Comparison of ENCODE assay signal across 31 mouse cellular contexts in the genomic region with DNA sequence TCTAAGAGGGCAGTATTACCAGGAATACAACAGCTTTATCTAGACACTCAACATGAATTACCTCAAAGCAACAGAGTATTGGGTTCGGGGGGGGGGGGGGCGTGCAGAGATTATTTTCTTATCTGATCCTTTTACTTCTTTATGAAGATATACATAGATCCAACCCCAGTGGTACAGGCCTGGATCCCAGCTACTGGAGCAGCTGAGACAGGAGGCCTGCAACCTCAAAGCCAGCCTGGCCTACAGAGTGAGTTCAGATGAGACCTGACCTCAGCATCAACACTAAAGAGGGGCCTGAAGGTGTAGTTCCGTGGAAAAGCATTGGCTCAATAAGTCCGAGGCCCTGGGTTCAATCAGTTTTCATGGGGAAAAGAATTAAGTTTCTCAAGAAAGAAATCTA.
"Had no signal": no experiment of that assay in that cellular context is flagged by ENCODE, and none has a peak within 500 bp of the region (broad histone marks: within the 10 kb centered on the region; RNA-seq: fewer than 3 reads in every experiment).

No protein-coding gene starts in this region.

- H3K27ac ChIP-seq: left cerebral cortex, adult 2 months; limb, embryonic 10.5 days; limb, embryonic 12.5 days; limb, embryonic 13.5 days; limb, embryonic 15.5 days; liver, embryonic 12.5 days; liver, embryonic 13.5 days; liver, embryonic 14.5 days; liver, embryonic 15.5 days; lung, embryonic 15.5 days; macrophage; midbrain, embryonic 10.5 days; midbrain, embryonic 12.5 days; midbrain, embryonic 13.5 days; midbrain, embryonic 15.5 days; neural tube, embryonic 12.5 days had no signal

- H3K4me3 ChIP-seq: left cerebral cortex, adult 2 months; limb, embryonic 10.5 days; limb, embryonic 12.5 days; limb, embryonic 13.5 days; limb, embryonic 15.5 days; liver, embryonic 12.5 days; liver, embryonic 13.5 days; liver, embryonic 15.5 days; lung, embryonic 15.5 days; megakaryocyte, embryonic 14.5 days; midbrain, embryonic 10.5 days; midbrain, embryonic 12.5 days; midbrain, embryonic 13.5 days; midbrain, embryonic 15.5 days; myocyte; neural tube, embryonic 12.5 days had no signal

- H3K27me3 ChIP-seq: limb, embryonic 12.5 days; limb, embryonic 13.5 days; limb, embryonic 15.5 days; liver, embryonic 12.5 days; liver, embryonic 13.5 days; liver, embryonic 15.5 days; lung, embryonic 15.5 days; megakaryocyte, embryonic 14.5 days; midbrain, embryonic 12.5 days; midbrain, embryonic 13.5 days; midbrain, embryonic 15.5 days; neural tube, embryonic 12.5 days had no signal

- H3K4me1 ChIP-seq: limb, embryonic 15.5 days; neural tube, embryonic 12.5 days had no signal

- H3K9ac ChIP-seq: limb, embryonic 12.5 days; limb, embryonic 13.5 days; limb, embryonic 15.5 days; liver, embryonic 12.5 days; liver, embryonic 13.5 days; liver, embryonic 14.5 days; liver, embryonic 15.5 days; liver, postnatal 0 days; lung, embryonic 14.5 days; lung, embryonic 15.5 days; midbrain, embryonic 12.5 days; midbrain, embryonic 13.5 days; midbrain, embryonic 15.5 days; neural tube, embryonic 12.5 days had no signal

- H3K36me3 ChIP-seq: limb, embryonic 15.5 days; liver, embryonic 12.5 days; liver, embryonic 13.5 days; liver, embryonic 15.5 days; lung, embryonic 15.5 days; midbrain, embryonic 12.5 days; midbrain, embryonic 13.5 days; midbrain, embryonic 15.5 days had no signal

- DNase-seq: left cerebral cortex, postnatal 4 days; liver; liver, embryonic 13.5 days; liver, postnatal 0 days; lung, adult 18-20 months; lung, adult 2 months; lung, embryonic 14.5 days; lung, postnatal 10 days; lung, postnatal 14 days; lung, postnatal 36 days; lung, postnatal 4 days; midbrain, embryonic 14.5 days had no signal

- ATAC-seq: liver, embryonic 12.5 days; liver, postnatal 0 days; lung, postnatal 0 days; midbrain, embryonic 13.5 days; midbrain, embryonic 15.5 days had no signal

- H3K4me2 ChIP-seq: limb, embryonic 12.5 days; limb, embryonic 13.5 days; limb, embryonic 15.5 days; liver, embryonic 11.5 days; liver, embryonic 12.5 days; liver, embryonic 13.5 days; liver, embryonic 15.5 days; lung, embryonic 14.5 days; lung, embryonic 15.5 days; midbrain, embryonic 12.5 days; midbrain, embryonic 13.5 days; midbrain, embryonic 15.5 days; neural tube, embryonic 12.5 days had no signal

- H3K9me3 ChIP-seq: limb, embryonic 10.5 days; limb, embryonic 12.5 days; limb, embryonic 13.5 days; limb, embryonic 15.5 days; liver, embryonic 12.5 days; liver, embryonic 15.5 days; lung, embryonic 15.5 days; megakaryocyte, embryonic 14.5 days; midbrain, embryonic 10.5 days; midbrain, embryonic 12.5 days; midbrain, embryonic 13.5 days; midbrain, embryonic 15.5 days; neural tube, embryonic 12.5 days had no signal
